Mouse (Mus musculus) layer of hippocampus, postnatal 36 days (tissue): Measurements from ENCODE around the gene Elfn2. TPM values are rescaled to one million over a fixed set of nuclear protein-coding genes. Genes with fewer than 3 reads are reported as not detected.

Source experiments
- DNase-seq, 2 experiments: peaks; one replicate each; pipeline ENCODE4 v3.0.0; 2022
- total RNA-seq, 2 experiments: library from RNA; stranded (reverse); gene quantifications; 2 replicates each; pipeline ENCODE4 v1.2.3; 2021

The Elfn2 gene
- total RNA-seq = 100 to 1,000 TPM; 181 to 207 TPM

DNA sequence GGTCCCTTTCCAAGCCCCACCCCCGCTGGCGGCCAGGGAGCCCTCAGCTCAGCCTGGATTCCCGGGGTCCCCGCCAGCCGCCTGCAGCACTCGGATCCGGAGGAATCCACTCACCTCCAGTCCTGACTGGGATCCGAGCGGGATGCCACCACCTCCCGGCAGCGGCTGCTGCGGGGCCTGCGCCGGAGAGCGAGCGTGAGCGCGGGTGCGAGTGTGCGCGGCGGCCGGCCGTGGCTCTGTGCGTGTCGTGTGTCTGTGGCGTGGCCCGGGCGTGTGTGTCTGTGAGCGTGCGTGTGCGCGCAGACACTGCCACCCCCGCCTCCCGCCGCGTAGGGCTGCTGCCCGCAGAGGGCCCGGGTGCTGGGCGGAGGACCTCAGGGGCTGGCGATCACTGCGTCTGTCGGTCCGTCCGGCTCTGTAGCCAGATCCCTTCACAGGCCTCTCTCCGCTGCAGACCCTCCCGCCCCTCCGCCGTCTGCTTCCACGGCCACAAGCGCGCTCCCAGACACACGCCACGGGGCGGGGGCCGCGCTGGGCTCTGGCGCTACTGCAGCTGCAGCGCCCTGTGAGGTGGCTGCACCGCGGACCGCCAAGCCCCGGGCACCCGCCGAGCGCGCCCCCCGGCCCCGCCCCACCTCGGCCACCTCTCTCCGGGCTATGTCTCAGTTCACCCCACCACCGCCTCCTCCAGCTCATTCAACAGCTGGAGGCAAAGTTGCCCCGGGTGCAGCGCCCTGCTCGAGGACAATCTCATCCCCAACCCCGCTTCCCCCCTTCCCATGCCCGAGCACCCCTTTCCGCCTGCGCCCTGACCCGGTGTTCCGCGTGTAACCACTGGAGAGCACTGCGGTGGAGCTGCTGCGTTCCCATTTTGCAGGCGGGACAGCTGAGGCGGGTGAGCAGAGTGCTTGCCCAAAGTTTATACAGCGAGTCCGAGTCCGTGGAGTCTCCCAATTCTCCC lies at the start of gene Elfn2:
Gene Elfn2 (minus strand): TSS at position 482 of the 961 bp plus-strand sequence.
- peak; percentile 55 to 71 for DNase-seq

DNA sequence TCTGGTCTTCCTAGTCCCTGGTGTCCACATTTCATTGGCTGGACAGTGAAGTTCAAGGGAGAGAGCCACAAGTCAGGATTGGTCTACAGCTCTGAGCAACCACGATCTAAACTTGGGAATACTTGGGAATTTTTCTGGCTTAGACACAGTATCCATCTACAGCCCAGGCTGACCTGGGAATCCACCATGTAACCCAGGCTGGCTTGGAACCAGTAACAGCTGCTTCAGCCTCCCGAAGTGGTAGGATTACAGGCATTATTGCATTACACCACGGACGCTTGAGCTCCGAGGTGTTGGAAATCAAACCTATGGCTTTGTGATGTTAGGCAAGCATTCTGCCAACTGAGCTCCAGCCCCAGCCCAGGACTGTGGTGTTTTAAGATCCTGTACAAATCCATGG lies 45.1 kb upstream of the Elfn2 start:
- DNase-seq = no peak

DNA sequence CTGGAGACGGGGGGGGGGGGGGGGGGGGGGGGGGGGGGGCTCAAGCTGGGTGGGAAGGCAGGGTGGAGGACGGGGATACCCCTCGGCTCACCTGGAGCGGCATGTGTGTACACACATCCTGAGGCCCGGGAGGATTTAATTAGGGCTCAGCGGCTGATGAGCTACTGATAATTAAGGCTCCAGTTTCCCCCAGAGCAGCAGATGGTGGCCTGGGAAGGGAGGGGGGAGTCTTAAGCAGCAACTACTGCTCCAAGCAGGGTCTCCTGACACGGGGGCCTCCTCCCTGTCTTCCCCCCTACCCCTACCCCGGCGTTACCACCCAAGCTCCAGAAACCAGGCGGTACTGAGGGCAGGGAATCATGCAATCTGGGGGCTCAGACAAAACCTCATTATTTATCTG lies 44.6 kb upstream of the Elfn2 start:
- DNase-seq = no peak

DNA sequence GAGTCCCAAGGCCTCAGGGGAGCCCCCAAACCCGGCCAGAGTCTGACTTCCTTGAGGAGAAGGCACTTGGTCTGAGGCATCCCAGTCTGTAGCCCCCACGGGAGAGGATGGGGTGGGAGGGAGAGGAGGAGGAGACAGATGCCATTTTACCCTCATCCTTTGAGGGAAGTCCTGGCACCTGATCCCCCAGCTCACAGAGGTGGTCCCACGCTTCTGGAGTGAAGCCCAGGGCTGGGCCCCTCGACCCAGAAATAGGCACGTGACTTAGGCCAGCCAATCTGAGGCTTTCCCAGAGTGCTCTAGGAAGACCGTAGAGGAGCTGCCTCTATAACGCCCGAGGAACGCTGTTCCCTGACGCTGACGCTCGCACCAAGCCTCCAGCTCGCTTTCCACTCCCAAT lies 42.5 kb upstream of the Elfn2 start:
- no peak for DNase-seq

DNA sequence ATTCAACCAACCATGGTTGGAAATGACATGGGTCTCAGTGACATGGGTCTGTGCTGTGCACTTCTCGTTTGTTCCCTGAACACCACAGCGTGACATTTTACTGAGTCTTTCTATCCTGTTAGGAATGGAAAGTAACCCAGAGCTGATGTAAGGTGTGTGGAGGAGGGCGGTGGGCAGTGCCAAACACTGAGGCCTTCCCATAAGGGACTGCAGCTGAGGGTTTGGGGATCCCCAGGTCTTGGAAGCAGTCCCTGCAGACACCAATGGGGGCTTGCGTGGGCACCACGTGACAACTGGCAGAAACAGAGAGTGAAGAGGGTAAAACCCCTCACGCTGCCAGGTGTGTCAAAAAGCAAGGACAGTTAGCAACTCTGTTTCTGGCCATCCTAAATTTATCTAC lies 39.6 kb upstream of the Elfn2 start:
- no peak for DNase-seq

DNA sequence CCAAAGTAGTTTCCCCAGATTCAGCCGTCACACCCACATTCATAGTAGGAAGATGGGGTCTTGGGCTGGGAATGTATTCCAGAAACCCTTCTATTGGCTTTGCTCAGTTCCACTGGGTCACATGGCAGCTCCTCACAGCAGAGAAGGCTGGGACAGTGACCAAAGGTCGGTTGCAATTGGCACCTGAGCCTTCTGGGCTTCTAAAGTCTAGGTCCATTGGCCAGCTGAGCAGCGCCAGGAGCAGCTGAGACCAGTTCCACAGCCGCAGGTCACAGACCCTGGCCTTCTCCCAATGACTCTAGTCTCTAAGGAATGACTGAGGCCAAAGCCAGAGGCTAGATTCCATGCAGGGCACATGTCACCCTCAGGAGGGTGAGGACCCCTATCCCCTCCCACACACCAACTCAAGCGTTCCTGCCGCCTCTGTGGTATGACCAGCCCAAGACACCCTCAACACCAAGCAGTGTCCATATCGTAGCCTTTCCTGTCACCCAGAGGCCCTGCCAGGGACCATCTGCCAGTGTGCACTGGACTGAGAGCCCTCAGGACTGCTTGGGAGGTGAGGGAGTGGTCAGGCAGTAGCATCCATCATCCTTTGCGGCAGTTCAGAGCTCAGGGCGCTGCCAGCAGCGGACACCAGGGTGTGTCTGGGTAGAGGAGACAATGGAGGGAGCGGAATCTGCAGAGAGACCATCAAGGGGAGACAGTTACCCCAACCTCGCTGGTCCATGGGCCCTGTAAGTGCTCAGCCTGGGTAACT lies 37.6 kb upstream of the Elfn2 start:
- DNase-seq = no peak

DNA sequence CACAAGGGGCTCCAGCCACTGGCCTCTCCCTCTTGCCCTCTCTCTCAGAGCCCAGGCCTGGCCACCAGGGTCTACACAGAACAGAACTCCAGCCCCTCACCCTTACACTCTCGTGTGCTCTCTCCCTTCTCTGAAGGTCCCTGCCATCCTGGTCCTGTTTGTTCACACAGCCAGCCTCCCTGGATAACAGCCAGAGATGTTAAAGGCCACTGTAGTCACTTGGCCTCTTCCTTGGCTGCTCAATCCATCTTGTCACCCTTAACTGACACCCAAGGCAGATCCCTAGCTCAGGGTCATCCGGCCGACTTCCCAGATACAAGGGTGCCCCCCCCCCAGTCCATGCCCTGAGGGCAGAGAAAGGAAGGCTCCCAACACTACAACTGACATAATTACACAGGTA lies 36.7 kb upstream of the Elfn2 start:
- DNase-seq = no peak

DNA sequence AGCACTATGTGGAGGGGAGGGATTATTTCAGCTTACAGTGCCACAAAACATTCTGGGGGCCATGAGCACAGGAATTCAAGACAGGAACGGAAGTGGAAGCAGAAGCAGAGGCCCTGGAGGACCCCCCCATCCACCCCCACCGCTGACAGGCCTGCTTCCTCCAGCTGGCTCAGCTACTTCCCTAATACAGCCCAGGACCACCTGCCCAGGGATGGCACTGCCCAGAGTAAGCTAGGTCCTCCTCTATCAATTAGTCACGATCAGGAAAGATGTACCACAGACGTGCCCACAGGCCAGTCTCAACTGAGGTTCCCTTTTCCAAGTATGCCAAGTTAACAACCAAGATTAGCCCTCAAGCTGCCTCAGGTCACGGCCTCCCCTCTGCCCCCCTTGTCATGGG lies 35.6 kb upstream of the Elfn2 start:
- no peak for DNase-seq

DNA sequence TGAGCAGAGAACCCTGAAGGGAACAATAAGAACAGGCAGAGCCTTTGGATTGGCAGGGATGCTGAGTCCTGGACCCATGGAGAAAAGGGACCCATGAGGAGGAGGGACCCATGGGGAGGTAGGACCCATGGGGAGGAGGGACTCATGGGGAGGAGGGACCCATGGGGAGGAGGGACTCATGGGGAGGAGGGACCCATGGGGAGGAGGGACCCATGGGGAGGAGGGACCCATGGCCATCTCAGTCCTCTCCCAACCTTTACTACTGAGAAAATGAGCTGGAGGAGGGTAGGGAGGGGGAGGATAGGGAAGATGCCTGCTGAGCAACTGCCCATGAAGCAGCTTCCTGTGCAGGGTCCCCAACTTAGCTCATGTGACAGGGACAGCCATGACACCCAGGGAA lies 34.4 kb upstream of the Elfn2 start:
- DNase-seq = no peak

DNA sequence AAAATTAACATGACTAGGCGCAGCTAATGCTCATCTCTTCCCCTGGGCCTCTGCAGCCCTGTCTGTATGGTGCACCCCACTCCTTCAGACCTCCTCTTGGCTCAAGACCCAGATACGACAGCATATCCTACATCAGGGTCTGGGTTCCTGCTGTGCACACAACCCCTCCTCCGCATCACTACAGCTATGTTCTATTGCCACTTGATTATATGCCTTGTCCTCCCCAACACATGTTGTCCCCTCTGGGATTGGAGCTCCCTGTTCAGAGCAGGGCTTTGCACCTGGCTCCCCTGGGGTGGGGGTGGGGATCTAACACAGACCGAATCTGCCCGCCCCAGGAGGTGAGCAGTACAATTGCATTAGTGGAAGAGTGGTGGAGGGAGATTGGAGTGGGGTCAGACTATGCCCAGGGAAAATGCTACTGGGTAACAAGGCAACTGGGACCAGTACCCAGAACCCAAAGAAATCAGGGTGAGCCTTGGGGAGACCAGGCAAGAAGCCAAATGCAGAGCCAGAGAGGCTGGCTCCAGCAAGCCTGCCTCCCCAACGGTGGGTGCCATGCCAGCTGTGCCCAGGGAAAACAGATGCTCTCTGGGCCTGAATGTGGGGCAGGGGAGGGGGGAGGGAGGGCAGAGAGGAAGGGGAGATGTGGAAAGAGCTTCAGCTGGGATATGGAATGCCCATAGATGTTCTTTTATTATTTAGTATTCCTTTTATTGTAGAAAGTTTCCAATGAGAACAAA lies 32.2 kb upstream of the Elfn2 start:
- no peak for DNase-seq

DNA sequence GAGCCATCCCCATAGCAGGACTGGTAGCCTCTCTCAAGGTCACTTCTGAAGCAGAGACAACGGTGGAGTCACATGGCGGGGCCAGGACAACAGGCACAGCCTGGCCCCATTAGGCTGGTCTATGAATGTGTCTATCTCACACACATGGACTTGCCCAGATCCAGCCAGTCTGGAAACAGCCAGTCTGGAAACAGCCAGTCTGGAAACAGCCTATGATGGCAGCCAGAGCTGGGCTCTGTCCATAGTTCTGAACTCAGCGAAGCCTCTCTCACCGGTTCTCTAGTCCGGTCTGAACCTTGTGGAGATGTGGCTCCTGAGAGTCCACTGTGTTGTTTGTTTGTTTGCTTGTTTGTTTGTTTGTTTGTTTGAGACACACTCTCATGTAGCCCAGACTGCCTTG lies 31.3 kb upstream of the Elfn2 start:
- DNase-seq = no peak

DNA sequence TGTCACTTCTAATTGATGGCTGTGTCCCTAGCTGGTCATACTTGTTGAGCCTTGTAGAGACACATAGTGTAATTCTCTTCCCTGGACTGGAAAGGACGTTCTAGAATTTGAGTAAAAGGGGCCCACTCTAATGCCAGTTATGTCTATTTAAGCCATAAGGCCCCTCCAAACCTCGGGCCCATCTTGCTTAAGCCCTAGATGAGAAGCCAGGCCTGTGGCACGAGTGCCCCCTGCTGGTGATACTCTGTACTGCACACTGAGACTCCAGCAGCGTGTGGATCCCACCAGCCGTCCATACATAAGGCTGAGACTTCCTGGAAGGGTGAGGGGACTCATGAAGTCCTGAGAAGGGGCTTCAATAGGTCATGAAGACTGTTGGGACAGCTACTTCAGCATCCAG lies 25.6 kb upstream of the Elfn2 start:
- DNase-seq = peak; percentile 77 to 81

DNA sequence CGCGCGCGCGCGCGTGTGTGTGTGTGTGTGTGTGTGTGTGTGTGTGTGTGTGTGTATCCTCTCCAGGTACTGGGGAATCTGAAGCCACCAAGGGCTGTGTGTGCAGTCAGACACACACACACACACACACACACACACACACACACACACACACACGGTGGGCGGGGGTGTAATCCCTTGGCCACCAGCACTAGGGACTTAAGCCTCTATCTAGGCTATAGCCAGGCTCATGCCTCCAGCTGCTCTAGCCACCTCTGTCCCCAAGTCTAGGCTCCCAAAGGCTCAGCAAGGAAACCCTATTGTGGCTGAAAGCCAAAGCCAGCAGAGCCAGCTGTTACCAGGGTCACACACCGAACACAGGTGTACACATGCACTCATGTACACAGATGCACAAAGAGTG lies 24.3 kb upstream of the Elfn2 start:
- no peak for DNase-seq

DNA sequence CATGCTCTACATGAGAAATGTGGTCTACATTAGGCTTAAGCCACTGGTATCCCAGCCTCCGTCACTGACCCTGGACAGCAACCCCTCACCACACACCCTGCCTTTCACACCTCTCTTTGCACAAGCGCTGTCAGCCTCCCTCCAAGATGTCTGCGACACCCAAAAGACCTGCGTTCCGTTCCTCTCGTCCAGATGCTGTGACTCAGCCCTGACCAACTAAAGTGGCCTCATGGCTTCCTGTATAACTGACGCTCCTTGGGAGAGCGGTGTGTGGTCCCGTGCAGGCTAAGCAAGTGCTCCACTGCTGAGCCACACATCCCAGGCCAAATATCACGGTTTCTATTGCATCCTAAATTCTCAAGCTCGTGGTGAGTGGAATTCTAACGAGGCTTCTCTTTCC lies 22.1 kb upstream of the Elfn2 start:
- no peak for DNase-seq

DNA sequence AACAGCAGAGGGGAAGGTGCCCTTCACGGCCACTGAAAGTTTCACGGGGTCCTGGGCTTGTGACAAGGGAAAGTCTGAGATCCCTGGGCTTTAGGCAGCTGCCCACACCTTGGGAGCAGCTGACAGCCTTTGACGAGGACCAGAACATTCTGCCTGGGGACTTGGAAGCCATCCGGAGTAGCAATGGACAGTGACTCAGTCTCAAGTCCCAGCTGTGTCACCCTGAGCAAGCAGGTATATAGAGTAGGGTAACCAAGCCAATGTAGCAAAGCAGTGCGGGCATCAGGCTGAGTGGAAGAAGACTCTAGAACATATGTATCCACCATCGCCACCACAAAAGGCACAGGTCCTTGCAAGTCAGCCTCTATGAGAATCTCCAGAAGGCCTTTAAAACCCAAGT lies 18.6 kb upstream of the Elfn2 start:
- no peak for DNase-seq

DNA sequence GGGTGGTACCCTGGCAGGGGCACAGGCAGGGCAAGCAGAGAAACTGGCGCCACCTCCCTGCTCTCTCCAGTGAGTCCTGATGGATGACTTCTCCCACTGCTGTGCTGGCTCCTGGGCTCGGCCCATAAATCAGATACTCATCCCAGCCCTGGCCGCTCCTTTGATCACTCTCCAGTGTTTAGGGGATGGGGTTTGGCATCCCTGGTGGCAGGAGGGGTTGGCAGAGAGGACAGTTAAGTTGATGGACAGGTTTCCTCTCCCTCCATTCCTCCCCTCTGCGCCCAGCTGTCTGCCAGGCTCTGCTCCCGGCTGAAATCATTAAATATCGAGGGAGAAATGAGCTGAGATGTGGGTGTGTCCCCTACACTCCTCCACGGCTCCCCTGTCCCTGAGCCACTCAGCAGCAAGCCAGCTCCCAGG lies 18.1 kb upstream of the Elfn2 start:
- no peak for DNase-seq

DNA sequence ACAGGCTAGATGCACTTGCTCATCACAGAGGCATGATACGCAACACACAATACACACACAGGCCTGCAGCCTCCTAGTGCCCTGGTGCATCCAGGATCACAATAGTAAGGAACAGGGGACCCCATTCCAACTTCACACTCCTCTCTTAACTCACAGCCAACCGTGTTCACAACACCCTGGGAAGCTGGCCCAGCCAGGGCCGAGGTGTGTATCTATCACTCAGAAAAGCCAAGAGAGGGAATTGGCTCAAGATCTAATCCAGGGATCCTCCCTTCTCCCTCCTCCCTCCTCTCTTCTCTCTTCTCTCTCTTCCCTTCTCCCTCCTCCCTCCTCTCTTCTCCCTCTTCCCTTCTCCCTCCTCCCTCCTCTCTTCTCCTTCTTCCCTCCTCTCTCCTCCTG lies 17.6 kb upstream of the Elfn2 start:
- DNase-seq = no peak

DNA sequence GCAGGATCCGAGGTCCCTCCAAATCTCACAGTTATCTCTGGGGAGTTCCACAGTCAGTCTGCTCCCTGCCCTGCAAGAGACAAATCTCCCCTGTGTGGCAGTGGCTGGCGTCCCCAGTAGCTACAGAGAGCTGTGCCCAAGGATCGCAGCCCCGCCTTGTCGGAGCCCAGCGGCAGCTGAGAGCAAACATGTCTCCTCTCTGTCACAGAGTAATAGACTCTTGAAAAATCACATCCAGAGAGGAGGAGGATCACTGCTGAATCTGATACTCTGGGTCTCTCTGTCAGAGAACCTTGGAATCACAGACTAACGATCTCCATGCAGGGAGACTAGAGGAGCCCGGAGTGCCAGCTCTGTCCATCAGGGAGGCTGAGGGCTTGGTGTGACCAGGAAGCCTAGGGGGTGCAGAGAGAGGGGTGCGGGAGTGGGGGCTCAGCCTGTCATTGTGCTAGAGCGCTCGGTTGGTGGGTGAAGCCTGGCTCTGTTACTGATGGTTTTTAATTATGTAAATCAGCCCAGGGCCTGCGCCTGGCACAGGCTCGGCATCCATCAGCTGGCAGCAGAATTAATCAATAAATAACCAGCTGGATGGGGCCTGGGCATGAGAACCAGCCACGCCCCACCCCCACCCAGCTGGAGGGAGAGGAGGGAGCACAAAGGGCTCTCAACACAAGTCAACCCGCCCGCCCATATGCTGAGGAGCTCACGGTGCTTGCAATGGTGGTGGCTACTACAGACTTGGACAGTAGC lies 17.0 kb upstream of the Elfn2 start:
- DNase-seq = peak; percentile 39 to 53

DNA sequence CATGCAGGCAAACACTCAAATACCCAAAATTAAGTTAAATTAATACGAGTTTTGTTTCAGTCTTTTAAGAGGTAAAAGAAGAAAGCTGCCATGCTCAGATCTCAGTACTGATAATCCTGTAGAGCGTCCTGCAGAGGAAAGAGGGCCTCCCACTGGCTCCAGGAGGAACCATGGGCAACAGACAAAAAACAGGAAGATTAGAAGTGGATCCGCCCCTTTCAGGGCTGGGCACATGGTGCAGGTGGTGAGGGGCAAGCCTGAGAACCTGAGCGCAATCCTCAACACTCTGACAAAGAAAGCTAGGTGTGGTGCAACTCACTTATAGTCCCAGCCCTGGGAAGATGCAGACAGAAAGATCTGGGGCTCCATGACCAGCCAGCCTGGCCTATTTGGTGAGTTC lies 13.3 kb upstream of the Elfn2 start:
- no peak for DNase-seq

DNA sequence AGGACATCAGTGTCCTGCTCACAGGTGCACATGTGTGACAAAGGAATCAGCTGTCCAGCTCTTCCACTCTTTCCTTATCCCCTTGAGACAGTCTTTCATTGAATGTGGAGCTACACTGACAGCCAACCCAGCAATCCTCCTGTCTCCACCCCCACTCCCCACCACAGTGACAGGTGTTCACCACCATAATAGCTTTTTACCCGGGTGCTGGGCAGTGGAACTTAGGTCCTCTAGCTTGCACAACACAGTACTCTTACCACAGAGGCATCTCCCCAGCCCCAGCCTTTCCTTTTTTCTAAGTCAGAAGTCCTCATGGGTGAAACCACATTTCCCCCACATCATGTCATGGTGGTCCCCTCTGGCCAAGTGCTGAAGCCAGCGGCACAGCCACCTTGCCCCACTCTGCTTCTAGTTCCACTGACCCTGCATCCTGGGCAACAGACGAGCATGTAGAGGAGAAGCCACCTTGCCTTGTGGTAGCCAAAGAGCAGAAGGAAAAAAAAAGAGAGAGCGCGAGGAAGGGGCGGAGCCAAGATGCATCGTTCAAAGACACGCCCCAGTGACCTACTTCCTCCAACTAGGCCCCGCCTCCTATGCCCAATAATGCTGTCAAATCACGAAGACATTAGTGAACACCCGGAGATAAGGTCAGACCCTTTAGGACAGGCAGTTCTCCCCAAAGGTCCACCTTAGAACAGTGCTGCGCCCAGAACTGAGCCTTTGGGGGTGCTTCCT lies 11.9 kb upstream of the Elfn2 start:
- no peak for DNase-seq

DNA sequence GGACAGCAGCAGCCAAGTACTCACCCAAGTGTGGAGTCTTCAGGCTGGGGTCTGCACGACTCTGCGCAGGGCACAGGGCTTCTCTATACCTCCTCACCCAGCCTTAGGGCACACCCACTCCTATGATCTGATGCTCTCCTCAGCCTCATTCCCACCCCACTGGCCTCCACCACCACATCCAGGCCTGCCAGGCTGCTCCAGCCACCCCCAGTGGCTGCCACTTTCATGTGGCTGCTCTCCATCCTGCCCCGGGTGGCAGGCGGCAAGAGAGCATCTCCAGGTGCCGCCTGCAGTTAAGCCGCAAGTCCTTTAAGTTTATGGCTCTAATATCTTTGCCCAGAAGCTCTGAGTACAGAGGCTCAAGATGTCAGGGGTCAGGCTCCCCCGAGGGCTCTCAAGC lies 8.1 kb upstream of the Elfn2 start:
- DNase-seq = no peak

DNA sequence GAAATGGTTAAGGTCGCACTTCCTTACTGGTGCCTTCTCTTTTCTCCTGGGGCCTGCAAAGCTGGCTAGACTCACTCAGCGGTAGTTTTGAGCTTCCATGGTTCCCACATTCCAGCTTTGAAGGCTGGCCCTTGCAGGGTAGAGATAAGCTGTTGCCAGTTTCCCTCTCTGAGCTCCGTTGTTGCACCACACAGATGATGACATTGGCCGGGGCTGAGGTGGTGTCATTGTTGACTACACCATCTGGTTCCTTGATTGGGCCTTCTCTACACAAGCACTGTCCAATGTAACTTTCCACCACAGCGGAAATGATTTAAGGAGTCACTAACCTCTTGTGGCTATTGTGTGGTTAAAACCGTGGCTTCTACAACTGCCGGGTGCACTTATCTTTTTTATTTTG lies 2.0 kb upstream of the Elfn2 start:
- no peak for DNase-seq
